Mouse (Mus musculus): ENCODE measurements around the gene Khdc3. TPM values are rescaled to one million over a fixed set of nuclear protein-coding genes. Genes with fewer than 3 reads are reported as not detected.

Khdc3 gene
- 10 to 100 TPM in 1 of 2 experiments, 1 to 10 TPM in 1; 9.6 to 10.9 TPM for total RNA-seq (2023)

GRCm38 (mm10) chr9:73101536-73101935, at the start of gene Khdc3:
Khdc3 (plus strand) TSS chr9:73101836.

DNA sequence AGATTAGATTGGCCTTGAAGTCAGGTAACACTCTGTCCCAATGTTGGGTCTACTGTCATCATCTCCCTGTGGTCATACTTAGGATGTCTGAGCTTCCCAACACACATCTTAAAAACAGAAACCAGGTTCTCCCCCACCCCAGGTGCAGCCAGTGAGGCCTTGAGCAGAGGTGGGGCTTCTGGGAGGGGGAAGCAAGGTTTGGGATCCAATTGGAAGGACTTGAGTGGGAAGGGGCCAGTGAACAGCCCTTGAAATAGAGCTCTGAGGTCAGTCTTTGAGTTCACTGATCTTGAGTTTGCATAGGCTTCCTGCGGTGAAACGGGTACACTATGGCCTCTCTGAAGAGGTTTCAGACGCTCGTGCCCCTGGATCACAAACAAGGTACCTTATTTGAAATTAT, 545 bp downstream of the Khdc3 start, which contains the start of gene Gm20509:
Gene Gm20509, plus strand, starts transcription at position 290 of the 400 bp plus-strand sequence.

GRCm38 (mm10) chr9:73112919-73113906, 11.6 kb downstream of the Khdc3 start, which contains the start of gene Rsl24d1:
Rsl24d1 (plus strand) TSS chr9:73113426.

Other genes with a start within 250 kb of the Khdc3 start
- gene Pygo1, start 176.2 kb upstream of the Khdc3 start, total RNA-seq (2023): not detected
- 1 to 10 TPM; 1.7 TPM for gene Dyx1c1, start 143.1 kb upstream of the Khdc3 start, total RNA-seq (2023)
- gene Gm44503, start 143.0 kb upstream of the Khdc3 start, total RNA-seq (2023): not detected
- 1 to 10 TPM; 4.7 to 6.0 TPM for gene Ccpg1os, start 116.5 kb upstream of the Khdc3 start, total RNA-seq (2023)
- gene Ccpg1, start 116.4 kb upstream of the Khdc3 start, total RNA-seq (2023): 100 to 1,000 TPM in 1 of 2 experiments, 10 to 100 TPM in 1; 91.2 to 107 TPM
- gene Pigb, start 61.5 kb upstream of the Khdc3 start, total RNA-seq (2023): 10 to 100 TPM; 15.1 to 18.4 TPM
- 10 to 100 TPM; 60.2 to 65.5 TPM for gene Rab27a, start 57.0 kb upstream of the Khdc3 start, total RNA-seq (2023)
- not detected for gene Gm20509, start 634 bp downstream of the Khdc3 start, total RNA-seq (2023)
- gene Rsl24d1, start 11.6 kb downstream of the Khdc3 start, total RNA-seq (2023): 10 to 100 TPM; 71.7 to 73.4 TPM

Measured in T-cell, adult 66 days (primary cell).